Mouse (Mus musculus): Measurements from ENCODE around the gene Gins2.

DNA sequence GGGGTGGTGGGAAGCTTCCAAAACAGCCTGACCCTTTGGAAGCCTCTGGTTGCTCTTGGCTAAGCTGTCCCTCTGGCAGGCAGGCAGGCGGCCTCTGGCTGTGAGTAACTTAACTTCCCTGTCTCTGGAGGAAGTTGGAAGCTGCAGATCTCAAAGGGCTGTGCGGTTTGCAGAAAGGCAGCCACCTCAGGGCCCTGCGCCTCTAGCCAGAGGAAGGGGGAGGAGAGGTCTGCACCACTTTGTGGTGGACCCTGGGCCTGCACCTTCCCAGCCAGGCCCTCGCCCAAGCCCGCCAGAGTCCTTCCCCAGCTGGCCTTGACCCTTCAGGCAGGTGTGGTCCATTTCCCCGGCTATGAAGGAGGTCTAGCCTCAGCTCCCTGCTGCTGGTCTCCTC lies 49.7 kb downstream of the Gins2 start:
- TF ChIP-seq EP300 (IDR thresholded peaks at IDR 0.05; ENCODE audit: low read depth) (no peak), CTCF (IDR thresholded peaks at IDR 0.05; ENCODE audit: low read depth) (peak; percentile 17; the same call in 1 of the 2 replicates)

All from liver, embryonic 14.5 days (tissue).